Comparison of ENCODE assay signal across 13 mouse cellular contexts in the genomic region with DNA sequence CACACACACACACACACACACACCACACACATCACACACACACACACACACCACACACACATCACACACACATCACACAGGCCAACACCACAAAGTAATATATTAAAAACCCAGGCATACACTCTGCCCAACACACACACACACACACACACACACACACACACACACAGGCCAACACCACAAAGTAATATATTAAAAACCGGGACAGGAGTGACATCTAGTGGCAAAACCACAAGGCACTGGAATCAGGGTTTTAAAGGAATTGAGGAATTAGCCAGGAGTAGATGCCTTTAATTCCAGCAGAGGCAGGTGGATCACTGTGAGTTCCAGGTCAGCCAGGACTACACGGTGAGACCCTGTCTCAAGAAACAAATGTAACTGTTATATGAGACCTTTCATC. TPM values are rescaled to one million over a fixed set of nuclear protein-coding genes. Genes with fewer than 3 reads are reported as not detected.
A peak's percentile ranks its signal among the peaks of the same experiment; 100 is the strongest.
DNase-seq lines count a peak whose midpoint lies in the region; ATAC-seq and TF ChIP-seq lines count a peak whose summit lies in the region.
"Had no signal": no experiment of that assay in that cellular context is flagged by ENCODE, and none has a peak within 500 bp of the region (broad histone marks: within the 10 kb centered on the region; RNA-seq: fewer than 3 reads in every experiment).

No protein-coding gene starts in this region.

- no peak for DNase-seq in frontal cortex, postnatal 14 days (ENCODE audit: low spot score in 2 of 2)
- no peak for DNase-seq in liver, embryonic 14.5 days (ENCODE audit: low read depth in 3 of 3, low spot score in 3 of 3)
- DNase-seq in liver, embryonic 11.5 days (ENCODE audit: low spot score), result no peak
- peak; percentile 65 for DNase-seq in Muller cell, postnatal 12 days (ENCODE audit: inconsistent ontology term)
- DNase-seq in lung, postnatal 36 days, result peak; percentile 24
- DNase-seq in urinary bladder, postnatal 36 days (ENCODE audit: low spot score in 2 of 2), result no peak
- DNase-seq in cerebellum, adult 2 months, result no peak
- DNase-seq: cerebellum, postnatal 36 days; layer of hippocampus, postnatal 36 days; spleen, adult 18-20 months had no signal

- peaks cover 15% of the 10 kb centered on the region for H3K36me3 ChIP-seq in liver, embryonic 14.5 days (replicated peaks; ENCODE audit: control insufficient read depth, insufficient read depth, low read depth)
- H3K36me3 ChIP-seq in liver, embryonic 11.5 days (ENCODE audit: control insufficient read depth, insufficient read depth, low read length), result peaks cover 12% of the 10 kb centered on the region

- no peaks in the 10 kb centered on the region for H3K4me1 ChIP-seq in liver, embryonic 14.5 days (replicated peaks; ENCODE audit: control insufficient read depth in 2 of 2, insufficient read depth in 2 of 2, low read length in 1 of 2)
- no peaks in the 10 kb centered on the region for H3K4me1 ChIP-seq in liver, embryonic 11.5 days (replicated peaks; ENCODE audit: control insufficient read depth, insufficient read depth, low read length)
- H3K4me1 ChIP-seq in cerebellum, adult 2 months (ENCODE audit: control insufficient read depth, insufficient read depth, low read length), result no peaks in the 10 kb centered on the region
- H3K4me1 ChIP-seq: midbrain, embryonic 12.5 days had no signal

- no peak for TF ChIP-seq EP300 in liver, embryonic 14.5 days (IDR thresholded peaks at IDR 0.05; ENCODE audit: low read depth)

- H3K4me2 ChIP-seq in liver, embryonic 14.5 days (ENCODE audit: low read depth), result no peak overlapping the region
- no peak overlapping the region for H3K4me2 ChIP-seq in liver, embryonic 11.5 days
- H3K4me2 ChIP-seq: midbrain, embryonic 12.5 days had no signal

- H3K4me3 ChIP-seq in liver, embryonic 14.5 days (ENCODE audit: insufficient read depth in 1 of 2, low read depth in 2 of 2, low read length in 2 of 2), result no peak overlapping the region
- no peak overlapping the region for H3K4me3 ChIP-seq in liver, embryonic 11.5 days (ENCODE audit: low read depth, low read length)
- no peak overlapping the region for H3K4me3 ChIP-seq in cerebellum, adult 2 months (replicated peaks; ENCODE audit: insufficient read depth, low read depth, low read length)
- H3K4me3 ChIP-seq: midbrain, embryonic 12.5 days had no signal

- no peaks in the 10 kb centered on the region for H3K9me3 ChIP-seq in liver, embryonic 14.5 days (ENCODE audit: control insufficient read depth, low read length)
- H3K9me3 ChIP-seq in liver, embryonic 11.5 days (ENCODE audit: control insufficient read depth, low read length), result no peaks in the 10 kb centered on the region
- H3K9me3 ChIP-seq: midbrain, embryonic 12.5 days had no signal

- peak; percentile 41; the same call in 1 of the 2 replicates for TF ChIP-seq CTCF in liver, embryonic 14.5 days (IDR thresholded peaks at IDR 0.05; ENCODE audit: low read depth)
- TF ChIP-seq CTCF in cerebellum, adult 2 months (IDR thresholded peaks at IDR 0.05; ENCODE audit: borderline replicate concordance, insufficient read depth, low read depth, low read length), result no peak

- H3K27ac ChIP-seq in liver, embryonic 14.5 days, result no peak overlapping the region
- H3K27ac ChIP-seq in liver, embryonic 11.5 days (ENCODE audit: low read depth, low read length), result no peak overlapping the region
- no peak overlapping the region for H3K27ac ChIP-seq in cerebellum, adult 2 months (ENCODE audit: insufficient read depth, low read length)
- H3K27ac ChIP-seq: midbrain, embryonic 12.5 days had no signal

- no peak for TF ChIP-seq POLR2A in cerebellum, adult 2 months (IDR thresholded peaks at IDR 0.05; ENCODE audit: borderline replicate concordance, insufficient read depth, low read length)

- H3K27me3 ChIP-seq in liver, embryonic 14.5 days (ENCODE audit: control insufficient read depth, insufficient read depth, low read length), result no peaks in the 10 kb centered on the region
- no peaks in the 10 kb centered on the region for H3K27me3 ChIP-seq in liver, embryonic 11.5 days (replicated peaks; ENCODE audit: control insufficient read depth, insufficient read depth, low read length)
- no peaks in the 10 kb centered on the region for H3K27me3 ChIP-seq in cerebellum, adult 2 months (ENCODE audit: control insufficient read depth, insufficient read depth, low read length)
- H3K27me3 ChIP-seq: midbrain, embryonic 12.5 days had no signal

- H3K9ac ChIP-seq in liver, embryonic 14.5 days (replicated peaks), result no peak overlapping the region
- no peak overlapping the region for H3K9ac ChIP-seq in liver, embryonic 11.5 days (ENCODE audit: low read depth, low read length)
- H3K9ac ChIP-seq: midbrain, embryonic 12.5 days had no signal

- peak; percentile 74; the same call in 1 of the 2 replicates for ATAC-seq in frontal cortex, adult (ENCODE audit: low TSS enrichment)
- ATAC-seq in liver, embryonic 14.5 days (ENCODE audit: insufficient read depth), result no peak
- ATAC-seq in liver, embryonic 11.5 days (replicated peaks; ENCODE audit: low FRiP score), result no peak

- 38% methylated on average over 2 of the region's 2 CpGs for WGBS in liver, embryonic 14.5 days (ENCODE audit: insufficient replicate concordance)
- 45% methylated on average over 2 of the region's 2 CpGs for WGBS in liver, embryonic 11.5 days
- WGBS in cerebellum, adult 2 months, result 33% methylated on average over 2 of the region's 2 CpGs

RNA-seq across cellular contexts. Expression of a gene that starts 26.5 kb away (rescaled TPM):
- not detected in 2 replicates for polyA plus RNA-seq in liver, embryonic 14.5 days (2012; rRNA removed)
- polyA plus RNA-seq in liver, embryonic 14.5 days (2014; fragmentation: Nextera tagmentation; extraction: Ambion mirVana), result not detected in 2 replicates
- not detected in 2 replicates for polyA plus RNA-seq in liver, embryonic 11.5 days (2014; fragmentation: Nextera tagmentation; extraction: Ambion mirVana)
- polyA plus RNA-seq in cerebellum, adult 2 months (2012; rRNA removed), result not detected in 2 replicates
- polyA plus RNA-seq: gonadal fat pad, adult 2 months had no signal

RNA-seq across cellular contexts. Expression of a gene that starts 30.6 kb away (rescaled TPM):
- polyA plus RNA-seq in liver, embryonic 14.5 days (2012; rRNA removed), result 47.3 and 78.1 TPM in 2 replicates
- polyA plus RNA-seq in liver, embryonic 14.5 days (2014; fragmentation: Nextera tagmentation; extraction: Ambion mirVana), result 68.1 and 80.0 TPM in 2 replicates
- 56.1 and 56.6 TPM in 2 replicates for polyA plus RNA-seq in liver, embryonic 11.5 days (2014; fragmentation: Nextera tagmentation; extraction: Ambion mirVana)
- polyA plus RNA-seq in cerebellum, adult 2 months (2012; rRNA removed), result 207 and 224 TPM in 2 replicates

RNA-seq across cellular contexts. Expression of a gene that starts 30.8 kb away (rescaled TPM):
- polyA plus RNA-seq in liver, embryonic 14.5 days (2012; rRNA removed), result 3.0 and 3.6 TPM in 2 replicates
- polyA plus RNA-seq in liver, embryonic 14.5 days (2014; fragmentation: Nextera tagmentation; extraction: Ambion mirVana), result 3.7 and 4.7 TPM in 2 replicates
- polyA plus RNA-seq in liver, embryonic 11.5 days (2014; fragmentation: Nextera tagmentation; extraction: Ambion mirVana), result 15.9 and 16.7 TPM in 2 replicates
- polyA plus RNA-seq in cerebellum, adult 2 months (2012; rRNA removed), result 15.1 and 16.9 TPM in 2 replicates

Comparison
In these comparisons a context has a peak if more than half of its experiments do, and no peak if none do; other contexts are left out.
1. DNase-seq: peak in Muller cell, postnatal 12 days (single experiment) and lung, postnatal 36 days (single experiment); none in frontal cortex, postnatal 14 days (0 of 2), liver, embryonic 14.5 days (0 of 3), liver, embryonic 11.5 days (single experiment), urinary bladder, postnatal 36 days (0 of 2) and cerebellum, adult 2 months (0 of 2).